Mouse (Mus musculus) liver, embryonic 11.5 days (tissue): Measurements from ENCODE around the gene Atxn7l1. TPM values are rescaled to one million over a fixed set of nuclear protein-coding genes. Genes with fewer than 3 reads are reported as not detected.

Experiments used
- ATAC-seq: fragments of 200-750 bp; cut with Nextera tagmentation; replicated peaks from 2 replicates; pipeline ENCODE4 v1.8.0; 2017; ENCODE audit warnings: moderate number of reproducible peaks, mild to moderate bottlenecking, moderate TSS enrichment, moderate library complexity; ENCODE audit not compliant: low FRiP score
- DNase-seq: peaks from one replicate; pipeline ENCODE4 v3.0.0-alpha.2; 2017; ENCODE audit warnings: low spot score
- H3K27ac ChIP-seq: fragments of 300-500 bp; sonication (generic); 2 replicates; pipeline ENCODE4 v1.5.1; 2014; ENCODE audit warnings: mild to moderate bottlenecking, low read depth, low read length, control low read depth
- H3K27me3 ChIP-seq: fragments of 300-500 bp; sonication (generic); replicated peaks from 2 replicates; pipeline ENCODE4 v1.6.1; 2014; ENCODE audit warnings: low read length, mixed read lengths; ENCODE audit not compliant: control insufficient read depth, insufficient read depth
- H3K36me3 ChIP-seq: fragments of 300-500 bp; sonication (generic); 2 replicates; pipeline ENCODE4 v1.6.1; 2014; ENCODE audit warnings: mild to moderate bottlenecking, low read length, moderate library complexity, mixed read lengths; ENCODE audit not compliant: control insufficient read depth, insufficient read depth
- H3K4me1 ChIP-seq: fragments of 300-500 bp; sonication (generic); replicated peaks from 2 replicates; pipeline ENCODE4 v1.6.1; 2014; ENCODE audit warnings: low read length, mixed read lengths; ENCODE audit not compliant: control insufficient read depth, insufficient read depth
- H3K4me2 ChIP-seq: fragments of 300-500 bp; sonication (generic); 2 replicates; pipeline ENCODE4 v1.6.1; 2014; ENCODE audit warnings: mild to moderate bottlenecking, control low read depth, moderate library complexity
- H3K4me3 ChIP-seq: fragments of 300-500 bp; sonication (generic); 2 replicates; pipeline ENCODE4 v1.5.1; 2014; ENCODE audit warnings: low read depth, low read length, control low read depth
- H3K9ac ChIP-seq: fragments of 300-500 bp; sonication (generic); 2 replicates; pipeline ENCODE4 v1.6.1; 2014; ENCODE audit warnings: low read depth, low read length, control low read depth
- H3K9me3 ChIP-seq: fragments of 300-500 bp; sonication (generic); 2 replicates; pipeline ENCODE4 v1.6.1; 2016; ENCODE audit warnings: low read length, inconsistent platforms, mixed read lengths; ENCODE audit not compliant: control insufficient read depth
- WGBS: fragments of 180-500 bp; shearing (Covaris S2); extraction: QIAGEN DNeasy Blood & Tissue Kit; methylation state at CpG from one replicate; pipeline ENCODE4 v1.1.7; 2014; 5-methylcytosine and 5-hydroxymethylcytosine counted together
- polyA plus RNA-seq: library from polyadenylated mRNA; unstranded; fragments of >200 nt; fragmentation: Nextera tagmentation; extraction: Ambion mirVana; gene quantifications from 2 replicates; pipeline ENCODE4 v1.2.1, GENCODE M21; 2014

The Atxn7l1 gene
- polyA plus RNA-seq, result 28.5 and 28.9 TPM in 2 replicates

GRCm38 (mm10) chr12:33147497-33148267 is at the start of gene Atxn7l1:
Gene Atxn7l1, plus strand, starts transcription at chr12:33147693.
- Histone ChIP-seq H3K9me3 (no peaks in the 10 kb centered on the region), H3K9ac (peak within 1 kb of the TSS; percentile 82), H3K4me2 (peak within 1 kb of the TSS; percentile 82), H3K36me3 (no peaks in the 10 kb centered on the region), H3K27me3 (peaks cover 24% of the 10 kb centered on the region), H3K4me3 (peak within 1 kb of the TSS; percentile 70), H3K27ac (peak within 1 kb of the TSS; percentile 67; the same call in 1 of the 2 replicates), H3K4me1 (peaks cover 4% of the 10 kb centered on the region)
- DNase-seq (peak; percentile 87), ATAC-seq (peak; percentile 97)
- WGBS, result under 1% methylated on average over 54 of the region's 54 CpGs

- 83% methylated on average over 8 of the region's 8 CpGs for WGBS
- H3K9ac ChIP-seq, result no peak overlapping the region
- no peak for ATAC-seq
Measured at GRCm38 (mm10) chr12:33101627-33102026, 45.9 kb upstream of the Atxn7l1 start.

GRCm38 (mm10) chr12:33102342-33103115 is 45.0 kb upstream of the Atxn7l1 start:
- no peaks in the 10 kb centered on the region for H3K4me1 ChIP-seq
- H3K9me3 ChIP-seq, result no peaks in the 10 kb centered on the region
- no peak overlapping the region for H3K27ac ChIP-seq
- H3K4me3 ChIP-seq, result no peak overlapping the region
- ATAC-seq (no peak), DNase-seq (no peak)
- 0 out of 2 replicates have a peak, but pooled peaks cover 2% of the 10 kb centered on the region for H3K27me3 ChIP-seq
- H3K4me2 ChIP-seq, result no peak overlapping the region
- H3K36me3 ChIP-seq, result no peaks in the 10 kb centered on the region
- no peak overlapping the region for H3K9ac ChIP-seq
- WGBS, result 63% methylated on average over 15 of the region's 15 CpGs

More at GRCm38 (mm10) chr12:33101627-33102026, 45.9 kb upstream of the Atxn7l1 start:
- no peak for DNase-seq
- H3K4me1 ChIP-seq, result no peaks in the 10 kb centered on the region
- no peak overlapping the region for H3K27ac ChIP-seq
- H3K4me3 ChIP-seq, result no peak overlapping the region
- H3K9me3 ChIP-seq, result no peaks in the 10 kb centered on the region
- 0 out of 2 replicates have a peak, but pooled peaks cover 2% of the 10 kb centered on the region for H3K27me3 ChIP-seq
- H3K4me2 ChIP-seq, result no peak overlapping the region
- H3K36me3 ChIP-seq, result no peaks in the 10 kb centered on the region

- H3K9me3 ChIP-seq, result no peaks in the 10 kb centered on the region
- ATAC-seq (no peak), DNase-seq (no peak)
- H3K4me1 ChIP-seq, result no peaks in the 10 kb centered on the region
- no peak overlapping the region for H3K4me2 ChIP-seq
- no peak overlapping the region for H3K4me3 ChIP-seq
- no peak overlapping the region for H3K9ac ChIP-seq
- no peaks in the 10 kb centered on the region for H3K36me3 ChIP-seq
- H3K27ac ChIP-seq, result no peak overlapping the region
- 0 out of 2 replicates have a peak, but pooled peaks cover 2% of the 10 kb centered on the region for H3K27me3 ChIP-seq
- WGBS, result 68% methylated on average over 4 of the region's 4 CpGs
Measured at GRCm38 (mm10) chr12:33105724-33106123, 41.8 kb upstream of the Atxn7l1 start.

GRCm38 (mm10) chr12:33106438-33107167 is 40.9 kb upstream of the Atxn7l1 start:
- no peak overlapping the region for H3K27ac ChIP-seq
- H3K9me3 ChIP-seq, result no peaks in the 10 kb centered on the region
- H3K27me3 ChIP-seq, result 0 out of 2 replicates have a peak, but pooled peaks cover 2% of the 10 kb centered on the region
- WGBS, result 83% methylated on average over 10 of the region's 10 CpGs
- no peak overlapping the region for H3K9ac ChIP-seq
- DNase-seq (no peak), ATAC-seq (no peak)
- H3K4me2 ChIP-seq, result no peak overlapping the region
- H3K4me1 ChIP-seq, result no peaks in the 10 kb centered on the region
- H3K36me3 ChIP-seq, result no peaks in the 10 kb centered on the region
- H3K4me3 ChIP-seq, result no peak overlapping the region

- ATAC-seq, result no peak
- no peaks in the 10 kb centered on the region for H3K9me3 ChIP-seq
- H3K27me3 ChIP-seq, result no peaks in the 10 kb centered on the region
- H3K4me2 ChIP-seq, result no peak overlapping the region
- H3K4me3 ChIP-seq, result no peak overlapping the region
- no peaks in the 10 kb centered on the region for H3K36me3 ChIP-seq
- DNase-seq, result no peak
- H3K4me1 ChIP-seq, result no peaks in the 10 kb centered on the region
- no peak overlapping the region for H3K9ac ChIP-seq
- no peak overlapping the region for H3K27ac ChIP-seq
Measured at GRCm38 (mm10) chr12:33109531-33109930, 38.0 kb upstream of the Atxn7l1 start.

GRCm38 (mm10) chr12:33110894-33111471 is 36.5 kb upstream of the Atxn7l1 start:
- ATAC-seq (no peak), DNase-seq (no peak)
- Histone ChIP-seq H3K27ac (no peak overlapping the region), H3K9me3 (no peaks in the 10 kb centered on the region), H3K27me3 (no peaks in the 10 kb centered on the region), H3K4me2 (no peak overlapping the region), H3K36me3 (no peaks in the 10 kb centered on the region), H3K4me3 (no peak overlapping the region), H3K9ac (no peak overlapping the region), H3K4me1 (no peaks in the 10 kb centered on the region)
- WGBS, result 50% methylated on average over 14 of the region's 14 CpGs
